Mouse (Mus musculus) heart, embryonic 12.5 days (tissue): ENCODE measurements at regions not wholly inside any gene's neighbourhood (a gene's known extent, or its start where the extent isn't known, plus 50 kb on each side); places are given as distances from the start of the nearest gene placed in this dataset.

ENCODE experiments used
- ATAC-seq: fragments of 200-750 bp; cut with Nextera tagmentation; 2 replicates; pipeline ENCODE4 v1.8.0; 2017; ENCODE audit warnings: moderate TSS enrichment, moderate library complexity; ENCODE audit not compliant: insufficient number of reproducible peaks, low FRiP score
- H3K27ac ChIP-seq: fragments of 300-500 bp; sonication (generic); 2 replicates; pipeline ENCODE4 v1.5.1; 2016; ENCODE audit warnings: mild to moderate bottlenecking, moderate library complexity; ENCODE audit not compliant: poor library complexity, severe bottlenecking
- H3K27me3 ChIP-seq: fragments of 300-500 bp; sonication (generic); replicated peaks from 2 replicates; pipeline ENCODE4 v1.6.1; 2016; ENCODE audit warnings: mild to moderate bottlenecking, moderate library complexity
- H3K36me3 ChIP-seq: fragments of 300-500 bp; sonication (generic); 2 replicates; pipeline ENCODE4 v1.6.1; 2016; ENCODE audit warnings: mild to moderate bottlenecking, moderate library complexity
- H3K4me1 ChIP-seq: fragments of 300-500 bp; sonication (generic); replicated peaks from 2 replicates; pipeline ENCODE4 v1.6.1; 2016; ENCODE audit warnings: mild to moderate bottlenecking
- H3K4me2 ChIP-seq: fragments of 300-500 bp; sonication (generic); 2 replicates; pipeline ENCODE4 v1.6.1; 2016; ENCODE audit warnings: mild to moderate bottlenecking, moderate library complexity
- H3K4me3 ChIP-seq: fragments of 300-500 bp; sonication (generic); 2 replicates; pipeline ENCODE4 v1.5.1; 2016; ENCODE audit warnings: mild to moderate bottlenecking
- H3K9ac ChIP-seq: fragments of 300-500 bp; sonication (generic); 2 replicates; pipeline ENCODE4 v1.6.1; 2016; ENCODE audit warnings: mild to moderate bottlenecking, moderate library complexity
- H3K9me3 ChIP-seq: fragments of 300-500 bp; sonication (generic); replicated peaks from 2 replicates; pipeline ENCODE4 v1.6.1; 2016; ENCODE audit warnings: mild to moderate bottlenecking, moderate library complexity
- WGBS: fragments of 180-500 bp; shearing (Covaris S2); methylation state at CpG from one replicate; pipeline ENCODE4 v1.1.7; 2016; 5-methylcytosine and 5-hydroxymethylcytosine counted together

DNA sequence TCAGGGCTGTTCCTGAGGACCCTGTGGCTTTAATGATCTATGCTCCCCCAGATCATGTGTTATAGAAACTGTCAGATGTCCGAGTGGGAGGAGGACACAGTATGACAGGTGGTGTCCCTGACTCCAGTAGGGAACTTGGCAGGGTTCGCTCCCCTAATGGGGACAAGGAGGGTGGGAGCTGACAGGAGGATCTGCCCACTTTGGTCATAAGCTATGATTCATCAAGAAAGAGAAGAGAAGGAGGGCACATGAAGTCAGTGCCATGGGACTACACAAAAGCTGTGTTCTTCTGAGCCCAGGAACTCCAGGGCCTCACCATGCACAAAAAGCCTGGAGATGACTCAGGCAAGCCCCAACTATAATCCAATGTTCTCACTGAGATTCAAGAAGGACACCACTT is 162.2 kb upstream of the Brinp1 start:
- 67% methylated on average over 2 of the region's 2 CpGs for WGBS

DNA sequence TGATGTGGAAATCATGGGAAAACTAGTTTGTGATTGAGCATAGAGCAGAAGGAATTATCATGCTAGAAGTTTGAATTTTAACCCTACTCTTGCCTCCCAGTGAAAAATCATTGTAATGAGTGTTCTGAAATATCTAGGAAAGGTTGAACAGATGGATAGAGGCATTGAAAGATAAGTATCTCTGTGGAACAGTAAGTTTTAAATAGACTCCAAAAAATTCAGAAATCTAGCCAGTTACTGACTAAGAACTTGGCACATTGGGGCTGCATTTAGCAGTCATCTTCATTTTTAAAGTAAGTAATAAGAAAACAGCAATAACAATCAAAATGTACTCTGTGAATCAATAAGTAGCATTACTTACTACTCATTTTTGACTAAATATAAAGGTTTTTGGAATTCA is 151.0 kb upstream of the Brinp1 start:
- no peaks in the 10 kb centered on the region for H3K9me3 ChIP-seq
- H3K27ac ChIP-seq = no peak overlapping the region
- H3K36me3 ChIP-seq = no peaks in the 10 kb centered on the region
- no peak overlapping the region for H3K9ac ChIP-seq
- ATAC-seq = no peak
- no peak overlapping the region for H3K4me3 ChIP-seq
- H3K4me1 ChIP-seq = no peaks in the 10 kb centered on the region
- H3K4me2 ChIP-seq = no peak overlapping the region
- H3K27me3 ChIP-seq = no peaks in the 10 kb centered on the region

More for the DNA sequence above, 162.2 kb upstream of the Brinp1 start:
- H3K27me3 ChIP-seq = no peaks in the 10 kb centered on the region
- no peak overlapping the region for H3K4me3 ChIP-seq
- H3K36me3 ChIP-seq = no peaks in the 10 kb centered on the region
- no peak for ATAC-seq
- no peak overlapping the region for H3K27ac ChIP-seq
- no peak overlapping the region for H3K4me2 ChIP-seq
- no peak overlapping the region for H3K9ac ChIP-seq
- no peaks in the 10 kb centered on the region for H3K9me3 ChIP-seq
- no peaks in the 10 kb centered on the region for H3K4me1 ChIP-seq

DNA sequence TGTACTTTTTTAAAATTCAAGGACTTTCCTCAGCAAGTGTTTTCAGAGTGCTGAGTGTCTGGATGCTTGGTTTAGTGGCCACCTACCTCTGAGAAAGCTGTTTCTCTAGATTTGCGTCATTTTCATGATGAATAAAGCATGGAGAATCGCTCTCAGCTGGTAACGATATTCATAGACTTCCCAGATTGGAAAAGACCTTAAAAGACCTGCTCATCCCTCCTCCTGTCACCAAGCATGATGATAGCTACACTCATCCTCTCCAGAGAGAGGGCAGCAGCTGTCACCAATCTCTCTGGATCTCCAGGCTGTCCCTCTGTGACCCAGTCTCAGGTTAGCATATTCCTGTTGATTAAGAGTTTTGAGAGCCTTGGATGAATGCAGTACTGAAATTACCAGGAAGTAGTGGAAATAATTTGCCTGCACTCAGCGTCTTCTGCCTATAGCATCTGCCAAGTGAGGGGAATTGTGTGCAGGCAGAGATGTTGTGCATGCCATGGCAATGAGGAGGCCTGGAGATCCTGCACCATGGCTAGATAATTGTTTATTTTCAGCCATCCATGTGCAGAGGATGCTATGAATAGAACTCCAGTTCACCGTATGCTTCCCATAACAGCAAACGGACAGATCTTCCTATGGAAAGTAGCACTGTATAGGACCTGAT is 141.7 kb upstream of the Brinp1 start:
- no peak for ATAC-seq
- Histone ChIP-seq H3K27me3 (no peaks in the 10 kb centered on the region), H3K4me3 (no peak overlapping the region), H3K36me3 (no peaks in the 10 kb centered on the region), H3K9ac (no peak overlapping the region), H3K4me2 (no peak overlapping the region), H3K9me3 (no peaks in the 10 kb centered on the region), H3K27ac (no peak overlapping the region), H3K4me1 (no peaks in the 10 kb centered on the region)
- 78% methylated on average over 6 of the region's 6 CpGs for WGBS

DNA sequence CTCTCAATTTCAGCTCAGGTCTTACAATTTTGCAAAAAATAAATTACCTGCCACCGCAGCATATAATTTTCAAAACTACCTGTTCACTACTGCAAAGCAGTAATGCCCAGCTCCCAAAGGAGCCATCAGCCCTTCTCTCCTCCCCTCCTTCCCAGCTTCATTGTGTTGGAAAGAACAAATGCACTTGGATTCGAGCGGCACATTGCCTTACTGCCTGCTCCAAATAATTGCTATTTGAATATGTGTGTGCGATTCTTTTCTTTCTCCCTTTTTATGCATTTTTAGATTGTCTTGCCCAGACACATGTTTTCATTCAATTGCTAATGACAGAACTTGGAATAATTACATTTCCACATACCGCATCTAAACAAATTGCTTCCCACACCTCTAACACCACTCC is 123.9 kb upstream of the Brinp1 start:
- Histone ChIP-seq H3K36me3 (no peaks in the 10 kb centered on the region), H3K4me1 (no peaks in the 10 kb centered on the region), H3K9ac (no peak overlapping the region), H3K4me3 (no peak overlapping the region), H3K27me3 (no peaks in the 10 kb centered on the region), H3K4me2 (no peak overlapping the region), H3K27ac (no peak overlapping the region), H3K9me3 (no peaks in the 10 kb centered on the region)
- 83% methylated on average over 5 of the region's 5 CpGs for WGBS
- no peak for ATAC-seq

DNA sequence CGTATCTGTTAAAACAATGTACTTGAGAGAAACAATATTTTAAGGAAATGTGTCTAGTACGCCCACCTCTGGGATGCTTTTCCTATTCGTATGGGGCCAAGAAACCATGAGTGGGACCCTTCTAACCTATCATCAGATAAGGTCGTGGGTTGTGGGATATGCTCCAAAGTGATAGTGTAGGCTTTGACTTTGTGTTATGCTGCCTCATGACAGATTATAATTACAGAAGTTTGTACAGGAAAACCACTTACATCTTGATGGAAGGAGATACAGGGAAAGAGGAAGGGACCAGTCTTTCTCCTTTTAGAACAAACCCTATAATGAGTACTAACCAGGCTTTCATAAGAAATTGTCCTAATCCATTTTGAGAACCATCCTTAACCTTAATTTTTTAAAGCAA is 123.1 kb upstream of the Brinp1 start:
- H3K9ac ChIP-seq = no peak overlapping the region
- 68% methylated on average over 4 of the region's 4 CpGs for WGBS
- no peak overlapping the region for H3K27ac ChIP-seq
- H3K4me2 ChIP-seq = no peak overlapping the region
- no peak for ATAC-seq
- H3K4me1 ChIP-seq = no peaks in the 10 kb centered on the region
- H3K36me3 ChIP-seq = no peaks in the 10 kb centered on the region
- no peak overlapping the region for H3K4me3 ChIP-seq
- H3K9me3 ChIP-seq = no peaks in the 10 kb centered on the region
- no peaks in the 10 kb centered on the region for H3K27me3 ChIP-seq

DNA sequence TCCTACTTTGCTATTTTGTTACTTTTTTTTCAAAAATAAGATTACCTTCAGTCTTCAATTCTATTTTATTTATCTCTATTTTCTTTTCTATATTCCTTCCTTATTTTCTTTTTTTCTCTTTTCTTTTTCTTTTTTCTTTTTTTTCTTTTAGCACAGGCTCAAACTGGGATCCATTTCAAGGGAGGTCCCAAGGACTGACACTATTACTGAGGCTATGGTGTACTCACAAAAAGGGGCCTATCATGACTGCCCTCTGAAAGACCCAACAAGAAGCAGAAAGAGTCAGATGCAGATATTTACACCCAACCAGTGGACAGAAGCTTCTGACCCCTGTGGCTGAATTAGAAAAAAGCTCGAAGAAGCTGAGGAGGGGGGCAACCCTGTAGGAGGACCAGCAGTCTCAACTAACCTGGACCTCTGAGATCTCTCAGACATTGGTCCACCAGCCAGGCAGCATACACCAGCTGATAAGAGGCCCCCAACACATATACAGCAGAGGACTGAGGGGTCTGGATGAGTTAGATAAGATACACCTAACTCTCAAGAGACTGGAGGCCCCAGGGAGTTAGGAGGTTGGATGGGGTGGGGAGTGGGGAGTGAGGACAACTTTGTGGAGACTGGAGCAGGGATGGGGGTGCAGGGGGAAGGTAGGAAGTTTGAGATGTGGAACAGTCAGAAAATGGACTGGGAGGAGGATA is 85.6 kb upstream of the Brinp1 start:
- Histone ChIP-seq H3K9ac (no peak overlapping the region), H3K4me3 (no peak overlapping the region), H3K9me3 (no peaks in the 10 kb centered on the region), H3K4me1 (no peaks in the 10 kb centered on the region), H3K4me2 (no peak overlapping the region), H3K36me3 (no peaks in the 10 kb centered on the region), H3K27me3 (no peaks in the 10 kb centered on the region), H3K27ac (no peak overlapping the region)
- 42% methylated on average over 1 of the region's 1 CpGs for WGBS
- peak; percentile 76; the same call in 1 of the 2 replicates for ATAC-seq

DNA sequence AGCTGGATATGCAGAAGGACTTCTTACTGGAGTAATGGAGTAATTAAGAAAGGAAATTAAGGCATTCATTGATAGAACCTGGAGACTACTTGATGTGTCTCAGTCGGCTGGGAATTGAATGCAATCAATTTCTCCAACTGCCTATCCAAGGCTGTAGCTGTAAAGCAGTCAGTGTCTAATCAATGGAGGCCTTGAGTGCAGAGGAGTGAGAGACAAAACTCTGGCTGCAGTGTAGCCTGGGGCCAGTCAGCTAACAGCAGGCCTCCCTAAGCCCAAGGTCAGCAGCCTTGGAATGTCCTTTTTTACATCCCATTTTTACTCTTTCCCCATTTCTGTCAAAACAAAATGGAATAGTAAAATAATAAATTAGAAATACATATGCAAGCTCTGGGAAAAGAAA is 80.0 kb upstream of the Brinp1 start:
- Histone ChIP-seq H3K27me3 (no peaks in the 10 kb centered on the region), H3K36me3 (no peaks in the 10 kb centered on the region), H3K9ac (no peak overlapping the region), H3K27ac (no peak overlapping the region), H3K4me2 (no peak overlapping the region), H3K4me3 (no peak overlapping the region), H3K4me1 (no peaks in the 10 kb centered on the region), H3K9me3 (no peaks in the 10 kb centered on the region)
- 64% methylated on average over 1 of the region's 1 CpGs for WGBS
- no peak for ATAC-seq

DNA sequence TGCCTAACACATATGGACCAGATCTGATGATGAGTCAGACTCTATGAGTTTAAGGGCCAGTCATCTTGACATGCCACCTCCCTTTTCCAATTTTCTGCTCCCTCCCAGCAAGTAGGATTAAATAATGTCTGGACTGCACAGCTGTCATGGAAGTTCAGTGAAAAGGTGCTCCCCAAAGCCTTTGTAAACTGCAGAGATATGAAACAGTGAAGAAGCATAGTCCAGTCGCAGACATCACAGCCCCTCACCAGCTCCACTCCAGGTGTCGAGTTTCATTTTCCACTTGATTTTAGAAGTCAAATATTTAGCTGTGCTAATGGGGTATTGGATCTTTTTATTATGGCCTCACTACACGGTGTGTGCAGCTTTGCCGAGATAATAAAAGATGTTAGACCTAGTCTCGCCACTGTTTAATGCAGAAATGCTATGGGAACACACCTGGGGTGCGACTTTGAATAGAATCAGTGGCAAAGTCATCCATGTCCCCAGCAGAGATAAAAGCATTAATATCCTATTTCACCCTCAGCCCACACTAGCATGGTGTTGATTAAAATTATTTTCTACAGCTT is 66.0 kb upstream of the Brinp1 start:
- H3K27ac ChIP-seq = no peak overlapping the region
- WGBS = 75% methylated on average over 6 of the region's 6 CpGs
- no peaks in the 10 kb centered on the region for H3K9me3 ChIP-seq
- H3K4me1 ChIP-seq = no peaks in the 10 kb centered on the region
- H3K4me3 ChIP-seq = no peak overlapping the region
- H3K4me2 ChIP-seq = no peak overlapping the region
- ATAC-seq = no peak
- no peak overlapping the region for H3K9ac ChIP-seq
- no peaks in the 10 kb centered on the region for H3K36me3 ChIP-seq
- H3K27me3 ChIP-seq = no peaks in the 10 kb centered on the region

DNA sequence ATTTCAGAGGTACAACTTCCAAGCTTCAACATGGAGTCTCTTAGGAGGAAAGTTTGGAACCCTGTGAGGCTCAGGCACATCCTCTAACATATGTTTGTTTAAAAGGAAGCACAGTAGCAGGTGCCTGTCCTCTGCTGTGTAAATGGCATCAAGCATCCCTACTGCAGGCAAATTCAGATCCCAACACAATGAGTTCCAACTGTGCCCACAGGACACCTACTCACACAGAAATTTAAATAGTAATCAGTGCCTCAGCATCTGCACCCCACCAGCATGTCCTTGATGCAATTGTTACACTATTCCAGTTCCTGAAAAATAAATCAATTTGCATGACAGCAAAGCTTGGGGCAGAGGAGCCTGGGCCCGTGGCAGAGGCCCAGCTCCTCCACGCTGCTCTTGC is 61.2 kb upstream of the Brinp1 start:
- Histone ChIP-seq H3K9ac (no peak overlapping the region), H3K4me3 (no peak overlapping the region), H3K27me3 (no peaks in the 10 kb centered on the region), H3K36me3 (no peaks in the 10 kb centered on the region), H3K4me2 (no peak overlapping the region), H3K27ac (no peak overlapping the region), H3K9me3 (no peaks in the 10 kb centered on the region), H3K4me1 (no peaks in the 10 kb centered on the region)
- WGBS = 71% methylated on average over 2 of the region's 2 CpGs
- no peak for ATAC-seq
